Mouse (Mus musculus) common myeloid progenitor, adult 5-6 weeks (primary cell): ENCODE measurements around the gene Rsl1d1. TPM values are rescaled to one million over a fixed set of nuclear protein-coding genes. Genes with fewer than 3 reads are reported as not detected.
A peak's percentile ranks its signal among the peaks of the same experiment; 100 is the strongest.

Experiments
- ATAC-seq: replicated peaks from 2 replicates; pipeline ENCODE4 v1.8.0; 2016; ENCODE audit warnings: low read depth, mild to moderate bottlenecking, moderate TSS enrichment, inconsistent platforms; ENCODE audit not compliant: poor library complexity, severe bottlenecking
- total RNA-seq: library from RNA; stranded (forward); fragments of 200-1000, 187-1606 nt; gene quantifications from 2 replicates; pipeline ENCODE4 v1.2.3, GENCODE M21; 2017

The Rsl1d1 gene
- total RNA-seq: 369 and 447 TPM in 2 replicates

GRCm38 (mm10) chr16:11202571-11203554 is at the start of gene Rsl1d1:
Rsl1d1 (minus strand) TSS chr16:11203331.
- peak; percentile 96 for ATAC-seq

GRCm38 (mm10) chr16:11247791-11248190 is 44.7 kb upstream of the Rsl1d1 start:
- no peak for ATAC-seq

DNA sequence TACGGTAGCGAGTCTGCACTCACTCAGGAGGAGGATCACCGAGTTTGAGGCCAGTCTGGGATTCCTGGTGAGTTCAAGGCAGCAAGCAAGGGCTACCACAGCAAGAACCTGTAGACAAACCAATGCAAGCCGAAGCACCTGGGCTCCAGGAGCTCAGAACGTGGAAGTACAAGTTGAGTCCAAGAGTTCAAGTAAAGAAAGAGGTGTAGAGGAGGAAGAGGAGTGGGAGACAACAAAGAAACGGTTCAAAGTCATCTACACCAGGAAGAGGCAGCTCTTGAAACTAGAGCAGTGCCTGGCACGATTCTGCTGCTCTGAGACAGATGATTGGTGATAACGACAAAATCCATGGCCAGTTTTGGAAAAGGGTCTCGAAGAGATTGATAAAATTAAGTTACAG is 42.6 kb upstream of the Rsl1d1 start:
- ATAC-seq: no peak

DNA sequence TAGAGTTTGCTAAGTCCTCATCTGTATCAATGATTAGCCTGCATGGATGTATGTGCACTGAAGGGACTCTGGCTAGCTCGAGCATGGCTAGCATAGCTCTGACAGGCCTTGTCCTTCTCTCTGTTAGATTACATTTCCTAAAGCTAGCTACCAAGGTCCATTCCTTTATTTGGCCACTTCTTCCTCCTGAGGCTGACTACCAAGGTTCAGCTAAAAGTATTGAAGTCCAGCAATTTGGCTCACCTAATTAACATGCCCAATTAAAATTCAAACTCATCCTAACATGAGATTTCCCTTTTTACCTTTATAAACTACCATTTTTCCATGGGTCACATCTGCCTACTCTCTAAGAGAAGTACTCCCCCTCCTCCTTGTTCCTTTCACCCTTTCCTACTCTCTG is 39.3 kb upstream of the Rsl1d1 start:
- no peak for ATAC-seq

GRCm38 (mm10) chr16:11217801-11218200 is 14.7 kb upstream of the Rsl1d1 start:
- ATAC-seq: no peak

- peak; percentile 31 for ATAC-seq
Measured at GRCm38 (mm10) chr16:11203600-11204390, 664 bp upstream of the Rsl1d1 start.

DNA sequence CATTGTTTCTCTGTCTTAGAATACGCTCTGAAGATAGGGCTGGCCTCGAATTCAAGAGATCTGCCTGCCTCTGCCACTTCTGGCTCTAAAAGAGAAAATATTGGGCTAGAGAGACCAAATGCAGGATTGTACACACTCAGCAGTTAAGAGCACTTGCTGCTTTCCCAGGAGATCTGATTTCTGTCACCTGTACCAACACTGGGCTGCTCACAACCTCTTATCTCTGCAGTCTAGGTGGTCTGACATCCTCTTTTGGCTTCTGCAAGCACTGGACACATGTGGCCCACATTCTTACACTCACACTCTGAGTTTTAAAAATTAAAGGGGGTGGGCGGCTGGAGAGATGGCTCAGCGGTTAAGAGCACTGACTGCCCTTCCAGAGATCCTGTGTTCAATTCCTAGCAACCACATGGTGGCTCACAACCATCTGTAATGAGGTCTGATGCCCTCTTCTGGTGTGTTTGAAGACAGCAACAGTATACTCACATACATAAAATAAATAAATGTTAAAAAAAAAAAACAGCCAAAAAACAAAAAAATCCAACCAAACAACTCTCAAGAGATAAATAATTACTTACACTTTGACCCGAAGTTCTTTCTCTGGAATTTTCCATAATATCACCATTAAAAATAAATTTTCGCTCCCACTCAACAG is 1.3 kb downstream of the Rsl1d1 start:
- ATAC-seq: no peak

DNA sequence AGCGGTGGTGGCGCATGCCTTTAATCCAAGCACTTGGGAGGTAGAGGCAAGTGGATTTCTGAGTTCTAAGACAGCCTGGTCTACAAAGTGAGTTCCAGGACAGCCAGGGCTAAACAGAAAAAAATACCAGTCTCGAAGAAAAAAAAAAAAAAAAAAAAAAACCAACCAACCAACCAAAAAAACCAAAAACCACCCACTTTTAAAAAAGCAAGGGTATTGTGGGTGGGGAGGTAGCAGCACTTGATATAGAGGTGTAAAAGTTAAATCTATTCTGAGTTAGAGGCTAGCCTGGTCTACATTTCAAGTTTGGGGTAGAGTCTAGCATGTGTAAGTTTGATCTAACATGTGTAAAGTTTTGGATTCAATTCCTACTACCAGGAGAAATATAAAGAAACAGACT is 2.9 kb downstream of the Rsl1d1 start:
- no peak for ATAC-seq

DNA sequence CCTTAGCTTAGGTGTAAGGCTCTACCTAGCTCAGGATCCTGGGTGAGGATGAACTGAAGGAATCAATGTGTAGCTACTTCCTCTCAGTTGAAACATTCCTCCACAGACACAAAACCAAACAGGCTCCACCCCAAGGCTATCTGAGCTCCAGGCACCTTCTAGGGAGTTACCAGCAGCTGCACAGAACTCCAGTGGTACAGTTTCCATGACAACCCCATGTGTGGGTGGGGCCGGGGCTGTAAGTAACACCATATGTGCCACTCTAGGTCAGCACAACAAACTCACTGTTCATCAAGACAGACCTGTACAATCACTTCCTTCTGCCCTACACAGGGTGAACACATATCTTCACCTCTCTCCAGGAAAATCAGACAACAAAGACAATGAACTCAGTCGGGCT is 4.7 kb downstream of the Rsl1d1 start:
- ATAC-seq: no peak

DNA sequence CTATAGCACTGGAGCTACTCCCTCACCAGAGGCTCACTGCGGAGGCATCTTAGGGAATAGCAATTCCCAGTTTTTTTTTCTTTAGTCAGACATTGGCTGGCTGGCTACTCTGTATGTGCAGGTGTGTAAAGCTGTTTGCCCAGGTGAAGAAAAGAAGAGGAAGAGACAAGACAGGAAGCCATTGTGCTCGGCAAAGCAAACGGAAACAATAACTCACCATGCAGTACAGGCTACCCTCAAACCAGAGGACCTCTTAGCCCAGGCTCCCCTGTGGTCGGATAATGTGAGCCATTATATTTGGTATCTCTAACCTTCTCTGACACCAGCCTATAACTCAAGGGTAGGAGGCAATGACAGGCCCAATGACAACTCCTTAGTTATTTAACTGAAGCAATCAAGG is 6.1 kb downstream of the Rsl1d1 start:
- ATAC-seq: no peak

DNA sequence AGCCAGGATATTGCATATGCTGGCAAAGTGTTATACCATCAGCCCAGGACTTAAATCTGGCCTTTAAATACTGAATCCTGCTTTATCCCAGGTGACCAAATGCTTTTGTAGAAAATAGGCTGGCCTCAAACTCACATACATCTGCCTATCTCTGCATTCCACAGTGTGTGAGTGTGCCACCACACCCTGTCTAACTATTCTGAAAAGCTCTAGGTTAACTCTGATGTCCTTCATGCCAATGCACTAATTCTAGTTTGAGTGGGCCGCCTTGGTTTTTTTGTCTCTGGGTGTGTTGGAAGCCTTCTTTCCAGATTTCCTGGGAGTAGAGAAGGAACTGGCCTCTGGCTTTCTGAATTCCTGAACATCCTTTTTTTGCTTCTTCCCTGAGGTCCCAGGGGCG is 9.9 kb downstream of the Rsl1d1 start:
- no peak for ATAC-seq

DNA sequence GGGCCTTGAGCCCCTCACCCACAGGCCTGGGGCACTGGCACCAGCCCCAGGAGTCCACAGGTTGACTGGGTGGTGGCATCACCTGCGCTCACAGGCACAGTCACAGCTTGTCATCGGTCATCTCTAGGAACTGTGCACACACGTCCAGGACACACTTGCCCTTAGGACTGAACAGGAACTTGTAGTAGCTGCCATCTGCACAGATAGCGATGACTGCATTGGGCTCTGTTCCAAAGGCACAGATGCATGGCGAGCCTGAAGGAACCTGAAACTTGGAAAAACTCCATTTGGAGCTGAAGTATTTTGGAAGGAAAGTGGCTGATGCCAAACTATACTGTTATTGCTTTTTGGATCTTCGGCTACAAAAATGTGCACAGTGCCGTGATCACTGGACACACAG is 13.0 kb downstream of the Rsl1d1 start:
- no peak for ATAC-seq

GRCm38 (mm10) chr16:11177404-11177803 is 25.7 kb downstream of the Rsl1d1 start:
- no peak for ATAC-seq

GRCm38 (mm10) chr16:11176884-11177244 is 26.3 kb downstream of the Rsl1d1 start:
- ATAC-seq: no peak

DNA sequence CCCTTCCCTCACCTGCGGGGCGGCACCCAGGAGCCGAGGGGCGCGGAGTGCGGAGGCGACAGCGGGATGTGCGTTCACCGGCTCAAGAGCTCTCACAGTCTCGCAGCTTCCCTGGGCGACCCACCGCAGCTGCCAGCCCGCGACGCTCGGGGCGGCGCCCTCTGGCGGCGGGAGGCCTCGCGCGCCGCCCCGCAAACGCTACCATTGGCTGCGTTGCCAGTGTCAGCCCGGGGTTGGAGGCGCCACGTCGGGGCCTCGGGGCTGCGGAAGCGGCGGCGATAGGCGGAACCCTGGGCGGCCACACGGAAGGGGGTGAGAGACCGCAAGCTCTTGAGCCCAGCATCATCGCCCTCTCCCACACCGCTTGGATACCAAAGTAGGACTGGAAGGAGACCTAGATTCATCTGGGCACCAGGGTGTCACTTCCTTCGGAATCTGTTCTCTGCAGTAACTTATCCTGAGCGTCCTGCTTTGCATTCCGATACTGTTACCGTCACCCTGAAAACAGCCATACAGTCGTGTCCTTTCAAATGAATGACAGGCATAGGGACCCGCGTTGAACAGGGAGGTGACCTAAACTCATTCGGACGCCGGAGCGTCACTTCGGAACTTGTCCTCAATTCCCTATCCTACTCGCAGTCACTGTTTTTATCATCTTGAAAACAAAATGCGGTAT is 26.8 kb downstream of the Rsl1d1 start, which contains the start of gene Zc3h7a:
Gene Zc3h7a (minus strand): TSS at position 186 of the 676 bp plus-strand sequence.
- peak; percentile 89 for ATAC-seq

DNA sequence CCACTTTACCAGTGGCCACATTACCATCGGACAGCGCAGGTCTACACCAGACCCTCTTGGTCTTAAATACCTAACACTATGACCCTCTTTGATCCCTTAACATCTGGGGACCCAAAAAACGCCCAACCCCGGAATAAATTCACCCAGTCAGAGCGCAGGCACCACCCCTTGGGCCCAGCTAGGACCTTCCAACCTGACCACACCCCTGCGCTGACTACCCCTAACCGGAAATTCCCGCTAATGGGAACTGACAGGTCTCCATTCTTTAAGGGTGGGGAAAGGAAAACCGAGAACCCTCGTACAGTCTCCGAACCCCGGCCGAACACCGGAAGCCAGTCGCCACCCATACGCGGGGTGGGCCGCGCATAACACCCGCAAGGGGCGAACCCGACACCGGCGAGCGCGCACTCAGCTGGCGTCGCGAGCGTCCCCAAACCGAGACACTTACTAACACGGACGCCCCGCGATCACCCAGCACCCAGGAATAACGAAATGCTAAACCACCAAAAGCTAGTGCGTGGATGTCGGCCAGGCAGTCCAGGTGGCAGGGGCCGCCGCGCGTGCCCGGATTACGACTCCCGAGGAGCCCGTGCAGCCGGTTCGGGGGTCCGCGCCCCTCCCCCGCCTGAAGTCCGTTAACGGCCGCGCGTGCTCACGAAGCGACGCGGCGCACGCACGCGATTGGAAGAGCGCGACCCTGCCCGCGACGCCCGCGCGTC is 27.5 kb downstream of the Rsl1d1 start:
- peak; percentile 54 for ATAC-seq

DNA sequence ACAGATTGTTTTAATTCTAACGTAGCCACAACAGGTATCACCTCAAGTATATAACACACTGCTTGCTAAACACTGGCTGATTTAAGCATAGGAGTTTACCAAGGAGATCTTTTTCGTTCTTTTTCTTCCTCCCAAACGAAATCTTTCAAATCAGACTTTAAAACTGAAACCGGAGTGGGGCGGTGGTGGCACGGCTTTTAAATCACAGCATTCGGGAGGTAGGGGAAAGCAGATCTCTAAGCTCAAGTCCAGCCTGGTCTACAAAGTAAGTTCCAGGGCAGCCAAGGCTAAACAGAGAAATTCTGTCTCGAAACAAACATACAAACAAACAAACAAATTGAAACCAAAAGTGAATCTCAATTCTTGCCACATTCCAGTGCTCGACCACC is 28.0 kb downstream of the Rsl1d1 start:
- ATAC-seq: no peak

- ATAC-seq: peak; percentile 27
Measured at GRCm38 (mm10) chr16:11174671-11175081, 28.5 kb downstream of the Rsl1d1 start.

DNA sequence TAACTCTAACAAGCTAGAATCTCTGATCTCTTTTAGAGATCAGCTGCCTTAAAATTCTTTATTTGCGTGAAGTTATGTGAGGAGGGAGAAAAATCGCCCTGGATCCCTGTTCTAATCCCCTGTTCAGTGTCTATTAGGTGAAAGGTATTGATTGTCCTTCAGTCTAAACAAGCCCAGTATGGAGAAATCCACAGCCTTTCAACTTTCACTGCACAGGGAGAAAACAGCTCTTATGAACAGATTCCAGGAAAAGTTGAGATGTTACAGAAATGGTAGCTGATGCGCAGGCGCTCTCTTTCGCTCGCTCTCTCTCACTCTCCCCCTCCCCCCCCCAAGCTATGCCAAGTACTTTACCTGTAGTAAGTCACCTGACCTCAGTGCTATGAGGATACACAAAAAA is 31.5 kb downstream of the Rsl1d1 start:
- no peak for ATAC-seq
